Mouse (Mus musculus) liver, embryonic 12.5 days (tissue): ENCODE data around the gene Birc7. TPM values are rescaled to one million over a fixed set of nuclear protein-coding genes. Genes with fewer than 3 reads are reported as not detected.

Experiments used
- ATAC-seq: fragments of 200-750 bp; cut with Nextera tagmentation; 2 replicates; pipeline ENCODE4 v1.8.0; 2017; ENCODE audit warnings: moderate number of reproducible peaks, mild to moderate bottlenecking, moderate library complexity
- H3K27ac ChIP-seq: fragments of 300-500 bp; sonication (generic); 2 replicates; pipeline ENCODE4 v1.5.1; 2016; ENCODE audit warnings: mild to moderate bottlenecking
- H3K27me3 ChIP-seq: fragments of 300-500 bp; sonication (generic); replicated peaks from 2 replicates; pipeline ENCODE4 v1.6.1; 2016; ENCODE audit warnings: mild to moderate bottlenecking, moderate library complexity
- H3K36me3 ChIP-seq: fragments of 300-500 bp; sonication (generic); 2 replicates; pipeline ENCODE4 v1.6.1; 2016; ENCODE audit warnings: mild to moderate bottlenecking, moderate library complexity
- H3K4me1 ChIP-seq: fragments of 300-500 bp; sonication (generic); 2 replicates; pipeline ENCODE4 v1.6.1; 2016
- H3K4me2 ChIP-seq: fragments of 300-500 bp; sonication (generic); 2 replicates; pipeline ENCODE4 v1.6.1; 2016; ENCODE audit warnings: mild to moderate bottlenecking, moderate library complexity
- H3K4me3 ChIP-seq: fragments of 300-500 bp; sonication (generic); 2 replicates; pipeline ENCODE4 v1.5.1; 2016; ENCODE audit warnings: mild to moderate bottlenecking, moderate library complexity
- H3K9ac ChIP-seq: fragments of 300-500 bp; sonication (generic); 2 replicates; pipeline ENCODE4 v1.6.1; 2016; ENCODE audit warnings: mild to moderate bottlenecking, moderate library complexity
- H3K9me3 ChIP-seq: fragments of 300-500 bp; sonication (generic); replicated peaks from 2 replicates; pipeline ENCODE4 v1.6.1; 2016; ENCODE audit warnings: mild to moderate bottlenecking, moderate library complexity
- WGBS: fragments of 180-500 bp; shearing (Covaris S2); methylation state at CpG from one replicate; pipeline ENCODE4 v1.1.7; 2016; ENCODE audit not compliant: insufficient replicate concordance; 5-methylcytosine and 5-hydroxymethylcytosine counted together
- microRNA-seq: library from miRNA; unstranded; fragments of <30 nt; microRNA quantifications from one replicate; pipeline ENCODE4, GENCODE M21; 2017
- polyA plus RNA-seq: library from polyadenylated mRNA; unstranded; fragments of >200 nt; fragmentation: Nextera tagmentation; extraction: Ambion mirVana; gene quantifications from 2 replicates; pipeline ENCODE4 v1.2.1, GENCODE M21; 2016

Gene Birc7
- polyA plus RNA-seq, 1 experiment from 2014 or later: not detected

DNA sequence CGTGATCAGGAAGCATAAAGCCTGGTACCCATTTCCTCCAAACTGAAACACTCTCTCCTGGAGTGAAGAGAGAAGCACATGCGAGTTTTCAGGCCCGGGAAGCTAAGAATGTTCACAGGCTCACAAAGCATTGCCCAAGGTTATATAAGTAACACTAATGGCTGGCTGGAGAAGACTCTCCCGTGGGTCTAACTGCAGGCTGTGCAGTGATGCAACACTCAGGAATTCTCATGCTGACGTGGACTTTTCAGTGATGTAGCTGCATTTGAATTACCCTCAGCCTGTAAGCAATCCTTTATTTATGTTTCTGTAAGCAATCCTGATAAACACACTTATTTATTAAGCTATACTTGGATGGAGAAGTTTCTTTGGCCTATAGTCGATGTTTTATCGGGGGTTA is 30.8 kb downstream of the Birc7 start:
- WGBS: 59% methylated on average over 7 of the region's 7 CpGs
- no peaks in the 10 kb centered on the region for H3K9me3 ChIP-seq
- peaks cover 30% of the 10 kb centered on the region for H3K4me1 ChIP-seq
- H3K27me3 ChIP-seq: peaks cover 39% of the 10 kb centered on the region
- H3K9ac ChIP-seq: no peak overlapping the region
- no peak overlapping the region for H3K4me3 ChIP-seq
- H3K4me2 ChIP-seq: no peak overlapping the region
- no peaks in the 10 kb centered on the region for H3K36me3 ChIP-seq
- H3K27ac ChIP-seq: no peak overlapping the region
- no peak for ATAC-seq

DNA sequence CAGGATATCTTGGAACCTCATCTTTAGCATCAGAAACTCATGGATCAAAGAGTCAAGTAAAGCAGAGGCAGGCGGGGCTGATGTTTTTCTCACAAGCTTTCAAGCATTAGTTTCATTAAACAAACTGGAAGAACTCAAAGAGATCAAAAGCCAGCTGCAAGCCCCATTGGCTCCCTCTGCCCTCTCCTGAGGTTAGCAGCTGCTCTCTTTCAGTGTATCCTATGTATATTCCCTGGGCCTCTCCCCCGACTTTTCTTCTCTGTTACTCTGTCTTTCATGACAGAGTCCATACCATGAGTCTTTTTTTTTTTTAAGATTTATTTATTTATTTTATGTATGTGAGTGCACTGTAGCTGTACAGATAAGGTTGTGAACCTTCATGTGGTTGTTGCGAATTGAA is 31.4 kb downstream of the Birc7 start:
- WGBS: 64% methylated on average over 3 of the region's 3 CpGs
- Histone ChIP-seq H3K9me3 (no peaks in the 10 kb centered on the region), H3K4me1 (peaks cover 30% of the 10 kb centered on the region)

DNA sequence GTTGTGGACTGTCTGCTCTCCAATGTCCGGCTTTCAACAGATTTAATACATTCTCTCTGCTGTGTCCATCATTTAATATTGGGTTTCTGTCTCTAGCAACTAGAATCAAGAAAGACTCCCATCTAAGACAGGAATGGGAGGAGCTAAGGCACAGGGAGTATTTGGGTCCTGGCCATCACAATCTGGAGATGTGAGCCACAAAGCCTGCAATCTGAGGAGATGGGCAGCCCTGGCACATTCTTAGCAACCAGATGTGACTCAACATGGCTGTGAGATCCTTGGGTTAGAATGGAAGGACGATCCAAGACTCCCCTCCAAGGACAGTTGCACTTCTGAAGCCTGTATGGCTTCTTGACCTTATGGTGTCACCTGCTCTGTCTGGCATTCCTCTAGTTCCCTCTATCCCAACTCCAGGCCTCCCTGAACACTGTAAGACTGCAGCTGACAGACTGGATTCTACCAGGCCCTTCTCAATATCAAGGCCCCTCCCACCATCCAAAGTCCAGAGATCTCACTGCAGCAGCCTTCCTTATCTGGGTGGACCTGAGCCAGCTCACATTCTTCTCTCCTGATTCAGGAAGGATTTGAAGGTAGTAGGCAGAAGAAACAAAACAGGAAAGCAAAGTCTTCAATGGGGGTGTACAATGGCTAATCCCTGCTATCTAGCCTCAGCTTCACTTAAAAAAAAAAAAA is 33.9 kb downstream of the Birc7 start:
- no peaks in the 10 kb centered on the region for H3K9me3 ChIP-seq
- H3K4me3 ChIP-seq: no peak overlapping the region
- H3K9ac ChIP-seq: no peak overlapping the region
- H3K27me3 ChIP-seq: peaks cover 12% of the 10 kb centered on the region; the same call in 1 of the 2 replicates
- ATAC-seq: no peak
- WGBS: 59% methylated on average over 2 of the region's 2 CpGs
- peaks cover 41% of the 10 kb centered on the region for H3K4me1 ChIP-seq
- H3K36me3 ChIP-seq: no peaks in the 10 kb centered on the region
- H3K27ac ChIP-seq: no peak overlapping the region
- H3K4me2 ChIP-seq: no peak overlapping the region

More for the DNA sequence above, 31.4 kb downstream of the Birc7 start:
- Histone ChIP-seq H3K9ac (no peak overlapping the region), H3K27ac (no peak overlapping the region), H3K4me2 (no peak overlapping the region), H3K4me3 (no peak overlapping the region), H3K36me3 (no peaks in the 10 kb centered on the region), H3K27me3 (peaks cover 33% of the 10 kb centered on the region)
- ATAC-seq: no peak

DNA sequence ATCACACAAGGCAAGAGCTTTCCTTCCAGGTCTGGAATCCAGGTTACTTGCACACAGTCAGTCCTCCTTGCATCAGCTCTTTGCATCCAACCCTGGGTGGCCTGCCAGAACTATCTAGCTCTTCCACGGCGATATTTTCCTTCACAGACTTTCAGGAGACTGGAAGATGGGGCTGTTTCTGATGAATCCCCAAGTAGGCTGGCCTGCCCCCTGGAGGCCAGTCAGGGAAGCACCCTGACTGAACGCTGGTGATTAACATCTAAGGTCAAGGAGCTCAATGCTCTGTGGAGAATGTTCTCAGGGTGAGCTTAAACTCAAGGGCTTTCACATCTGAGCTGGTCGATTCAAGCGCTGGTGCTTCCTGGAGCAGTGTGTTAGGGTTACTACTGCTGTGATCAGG is 35.1 kb downstream of the Birc7 start:
- H3K9me3 ChIP-seq: no peaks in the 10 kb centered on the region
- H3K4me1 ChIP-seq: peaks cover 53% of the 10 kb centered on the region
- H3K4me2 ChIP-seq: no peak overlapping the region
- no peak overlapping the region for H3K4me3 ChIP-seq
- peaks cover 4% of the 10 kb centered on the region for H3K36me3 ChIP-seq
- H3K27me3 ChIP-seq: peaks cover 8% of the 10 kb centered on the region; the same call in 1 of the 2 replicates
- H3K27ac ChIP-seq: no peak overlapping the region
- 3% methylated on average over 5 of the region's 5 CpGs for WGBS
- H3K9ac ChIP-seq: no peak overlapping the region
- no peak for ATAC-seq

DNA sequence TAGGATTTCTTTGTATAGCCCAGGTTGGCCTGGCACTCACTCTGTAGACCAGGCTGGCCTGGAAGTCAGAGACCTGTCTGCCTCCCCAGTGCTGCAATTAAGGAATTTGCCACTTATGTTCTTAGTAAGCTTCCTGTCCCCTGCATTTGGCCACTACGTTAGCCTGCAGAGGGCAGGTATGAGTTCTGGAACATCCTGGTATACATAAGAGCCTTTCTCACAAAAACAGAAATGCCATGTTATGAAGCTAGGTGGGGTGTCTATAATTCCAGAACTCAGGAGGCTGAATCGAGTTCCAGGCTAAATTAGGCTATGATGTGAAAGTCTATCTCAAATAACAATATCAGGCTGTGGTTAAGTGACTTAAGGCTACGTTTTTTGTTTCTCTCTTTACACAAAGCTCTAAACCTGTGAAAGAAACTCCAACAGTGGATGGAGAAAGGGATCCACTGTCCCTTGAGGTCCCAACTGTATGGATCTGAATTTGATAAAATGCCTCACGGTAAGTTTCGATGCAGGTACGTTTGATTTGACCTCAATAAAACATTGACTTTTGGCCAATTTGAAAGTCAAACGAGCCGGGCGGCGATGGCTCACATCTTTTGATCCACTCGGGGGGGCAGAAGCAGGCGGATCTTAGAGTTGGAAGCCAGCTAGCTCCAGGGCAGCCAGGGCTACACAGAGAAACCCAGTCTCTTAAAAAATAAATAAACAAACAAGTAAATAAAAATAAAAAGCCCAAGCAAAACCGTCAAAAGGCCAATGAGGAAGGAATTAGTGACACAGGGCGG is 37.5 kb downstream of the Birc7 start:
- Histone ChIP-seq H3K4me1 (peaks cover 51% of the 10 kb centered on the region), H3K36me3 (peaks cover 25% of the 10 kb centered on the region), H3K27me3 (no peaks in the 10 kb centered on the region), H3K4me2 (peak overlapping the region; percentile 89), H3K4me3 (peak overlapping the region; percentile 97), H3K9ac (peak overlapping the region; percentile 96), H3K27ac (peak overlapping the region; percentile 90), H3K9me3 (no peaks in the 10 kb centered on the region)
- ATAC-seq: no peak
- 10% methylated on average over 14 of the region's 14 CpGs for WGBS

DNA sequence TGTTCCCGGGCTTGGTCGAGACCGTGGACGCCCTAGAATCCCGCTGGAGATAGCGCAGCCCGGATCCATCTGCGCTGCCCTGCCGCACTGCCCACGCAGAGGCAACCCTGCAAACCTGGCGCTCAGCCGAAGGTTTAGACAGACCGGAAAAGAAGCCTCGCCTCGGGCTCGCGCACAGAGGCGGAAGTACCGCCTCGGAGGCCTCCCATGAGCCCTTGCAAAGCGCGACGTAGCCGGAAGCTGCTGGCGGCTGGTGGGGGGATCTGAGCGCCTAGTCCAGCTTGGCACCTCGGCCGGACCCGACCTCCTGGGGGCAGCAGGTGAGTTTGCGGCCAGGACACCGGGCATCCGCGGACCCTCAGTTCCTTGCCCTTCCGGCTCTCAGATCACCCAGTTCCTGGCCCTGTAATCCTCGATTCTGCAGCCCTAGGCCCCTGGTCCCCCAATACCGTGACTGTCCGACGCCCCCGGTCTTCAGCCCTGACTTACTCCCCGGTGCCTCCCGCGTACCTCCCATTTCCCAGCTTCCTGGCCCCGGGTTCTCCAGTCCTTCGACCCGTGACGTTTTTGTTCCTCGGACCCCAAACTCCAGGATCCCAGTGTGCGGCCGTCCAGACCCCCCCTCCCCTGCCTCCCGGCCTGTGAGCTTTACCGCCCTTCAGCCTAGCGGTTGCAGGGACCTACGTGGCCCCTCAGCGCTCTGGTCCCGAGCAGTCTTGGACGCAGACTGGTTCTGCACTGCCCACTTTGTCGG is 38.4 kb downstream of the Birc7 start, which contains the start of gene Arfgap1:
Arfgap1 (plus strand) TSS at position 216 of the 754 bp plus-strand sequence.
- ATAC-seq: peak; percentile 91
- H3K9ac ChIP-seq: peak within 1 kb of the TSS; percentile 96
- H3K4me2 ChIP-seq: peak within 1 kb of the TSS; percentile 89
- H3K9me3 ChIP-seq: no peaks in the 10 kb centered on the region
- H3K27me3 ChIP-seq: no peaks in the 10 kb centered on the region
- peak within 1 kb of the TSS; percentile 97 for H3K4me3 ChIP-seq
- H3K4me1 ChIP-seq: peaks cover 42% of the 10 kb centered on the region
- peaks cover 34% of the 10 kb centered on the region for H3K36me3 ChIP-seq
- peak within 1 kb of the TSS; percentile 90 for H3K27ac ChIP-seq
- WGBS: under 1% methylated on average over 57 of the region's 57 CpGs

DNA sequence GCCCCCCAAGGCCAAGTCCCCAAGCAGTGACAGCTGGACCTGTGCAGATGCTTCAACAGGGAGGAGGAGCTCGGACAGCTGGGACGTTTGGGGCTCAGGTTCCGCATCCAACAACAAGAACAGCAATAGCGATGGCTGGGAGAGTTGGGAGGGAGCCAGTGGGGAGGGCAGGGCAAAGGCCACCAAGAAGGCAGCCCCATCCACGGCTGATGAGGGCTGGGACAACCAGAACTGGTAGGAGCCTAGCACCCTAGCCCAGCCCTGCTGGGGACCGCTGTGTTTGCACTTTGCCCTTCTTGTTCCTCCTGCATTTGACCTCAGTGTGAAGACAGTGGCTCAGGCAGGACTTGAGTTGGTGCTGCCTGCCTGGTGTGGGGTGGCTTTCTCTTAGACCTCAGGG is 52.3 kb downstream of the Birc7 start:
- no peak overlapping the region for H3K4me2 ChIP-seq
- H3K27ac ChIP-seq: no peak overlapping the region
- no peaks in the 10 kb centered on the region for H3K9me3 ChIP-seq
- no peak overlapping the region for H3K4me3 ChIP-seq
- H3K4me1 ChIP-seq: no peaks in the 10 kb centered on the region
- no peaks in the 10 kb centered on the region for H3K27me3 ChIP-seq
- peaks cover 66% of the 10 kb centered on the region for H3K36me3 ChIP-seq
- H3K9ac ChIP-seq: no peak overlapping the region
- no peak for ATAC-seq
- 82% methylated on average over 6 of the region's 6 CpGs for WGBS

Small RNAs within 50 kb of the gene (microRNA-seq; reads per million reads assigned to microRNA genes)
- gene Mir124a-3: not detected

Other genes starting within 250 kb of the Birc7 start
- gene Dido1, start 219.0 kb upstream of the Birc7 start, polyA plus RNA-seq: 20.6 and 21.5 TPM in 2 replicates
- gene Gid8, start 218.9 kb upstream of the Birc7 start, polyA plus RNA-seq: 102 and 111 TPM in 2 replicates
- gene Slc17a9, start 203.8 kb upstream of the Birc7 start, polyA plus RNA-seq: 4.3 and 4.9 TPM in 2 replicates
- not detected in 2 replicates for gene Bhlhe23, start 152.1 kb upstream of the Birc7 start, polyA plus RNA-seq
- 42.3 and 42.6 TPM in 2 replicates for gene Ythdf1, start 8.1 kb upstream of the Birc7 start, polyA plus RNA-seq
- 2.4 and 3.4 TPM in 2 replicates for gene Nkain4, start 25.7 kb downstream of the Birc7 start, polyA plus RNA-seq
- 47.4 and 47.6 TPM in 2 replicates for gene Arfgap1, start 38.2 kb downstream of the Birc7 start, polyA plus RNA-seq
- gene Col20a1, start 57.5 kb downstream of the Birc7 start, polyA plus RNA-seq: 0.15 and 0.23 TPM in 2 replicates
- 0.29 and 0.54 TPM in 2 replicates for gene Chrna4, start 114.5 kb downstream of the Birc7 start, polyA plus RNA-seq
- 0.08 and 0.26 TPM in 2 replicates for gene Kcnq2, start 206.3 kb downstream of the Birc7 start, polyA plus RNA-seq
- not detected in 2 replicates for gene Eef1a2, start 228.0 kb downstream of the Birc7 start, polyA plus RNA-seq